Mouse (Mus musculus) embryonic facial prominence, embryonic 10.5 days (tissue): ENCODE measurements around the gene Tiam1. TPM values are rescaled to one million over a fixed set of nuclear protein-coding genes. Genes with fewer than 3 reads are reported as not detected.

ENCODE experiments used
- DNase-seq: peaks from one replicate; pipeline ENCODE4 v3.0.0-alpha.2; 2017; ENCODE audit warnings: low spot score
- H3K27ac ChIP-seq: fragments of 300-500 bp; sonication (generic); replicated peaks from 2 replicates; pipeline ENCODE4 v1.5.1; 2016; ENCODE audit warnings: mild to moderate bottlenecking
- H3K27me3 ChIP-seq: fragments of 300-500 bp; sonication (generic); replicated peaks from 2 replicates; pipeline ENCODE4 v1.6.1; 2016; ENCODE audit warnings: low read depth, mild to moderate bottlenecking; ENCODE audit not compliant: poor library complexity, severe bottlenecking
- H3K36me3 ChIP-seq: fragments of 300-500 bp; sonication (generic); replicated peaks from 2 replicates; pipeline ENCODE4 v1.6.1; 2016; ENCODE audit warnings: mild to moderate bottlenecking, moderate library complexity
- H3K4me1 ChIP-seq: fragments of 300-500 bp; sonication (generic); 2 replicates; pipeline ENCODE4 v1.6.1; 2016
- H3K4me3 ChIP-seq: fragments of 300-500 bp; sonication (generic); 2 replicates; pipeline ENCODE4 v1.5.1; 2016; ENCODE audit warnings: mild to moderate bottlenecking, moderate library complexity
- H3K9me3 ChIP-seq: fragments of 300-500 bp; sonication (generic); 2 replicates; pipeline ENCODE4 v1.6.1; 2016; ENCODE audit warnings: mild to moderate bottlenecking
- WGBS: fragments of 180-500 bp; shearing (Covaris S2); methylation state at CpG from one replicate; pipeline ENCODE4 v1.1.7; 2016; 5-methylcytosine and 5-hydroxymethylcytosine counted together
- polyA plus RNA-seq: library from polyadenylated mRNA; unstranded; fragments of >200 nt; fragmentation: Nextera tagmentation; extraction: Ambion mirVana; gene quantifications from 2 replicates; pipeline ENCODE4 v1.2.1, GENCODE M21; 2016

The Tiam1 gene
- polyA plus RNA-seq, 1 experiment from 2014 or later: 25.3 TPM

GRCm38 (mm10) chr16:89952821-89953220 is 190.7 kb downstream of the Tiam1 start:
- 94% methylated on average over 5 of the region's 5 CpGs for WGBS

DNA sequence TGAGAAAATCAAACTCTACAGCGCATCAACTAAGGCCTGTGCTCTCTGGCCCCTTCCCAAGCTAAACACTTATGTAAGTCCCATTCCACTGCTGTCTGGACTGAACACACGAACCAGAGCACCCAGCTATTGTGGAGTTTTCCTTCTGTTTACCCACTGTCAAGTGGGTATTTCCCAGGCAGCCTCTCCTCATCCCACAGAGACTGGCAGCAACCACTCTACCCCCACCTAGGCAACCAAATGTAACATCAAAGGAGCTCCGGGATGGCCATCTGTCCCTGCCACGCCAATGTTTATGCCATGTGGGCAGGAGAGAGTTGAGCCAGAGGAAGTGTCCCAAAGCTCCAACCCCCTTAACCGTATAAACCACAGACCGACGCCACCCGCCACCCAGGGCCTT is 192.8 kb downstream of the Tiam1 start:
- 88% methylated on average over 8 of the region's 8 CpGs for WGBS
- peak overlapping the region; percentile 12; the same call in 1 of the 2 replicates for H3K27ac ChIP-seq
- no peaks in the 10 kb centered on the region for H3K27me3 ChIP-seq
- H3K9me3 ChIP-seq: no peaks in the 10 kb centered on the region
- DNase-seq: no peak
- H3K4me3 ChIP-seq: no peak overlapping the region
- H3K36me3 ChIP-seq: peaks cover 17% of the 10 kb centered on the region
- H3K4me1 ChIP-seq: peaks cover 54% of the 10 kb centered on the region

More at GRCm38 (mm10) chr16:89952821-89953220, 190.7 kb downstream of the Tiam1 start:
- Histone ChIP-seq H3K27me3 (no peaks in the 10 kb centered on the region), H3K9me3 (no peaks in the 10 kb centered on the region), H3K4me3 (no peak overlapping the region), H3K4me1 (peaks cover 60% of the 10 kb centered on the region), H3K36me3 (peaks cover 17% of the 10 kb centered on the region), H3K27ac (no peak overlapping the region)
- DNase-seq: no peak

DNA sequence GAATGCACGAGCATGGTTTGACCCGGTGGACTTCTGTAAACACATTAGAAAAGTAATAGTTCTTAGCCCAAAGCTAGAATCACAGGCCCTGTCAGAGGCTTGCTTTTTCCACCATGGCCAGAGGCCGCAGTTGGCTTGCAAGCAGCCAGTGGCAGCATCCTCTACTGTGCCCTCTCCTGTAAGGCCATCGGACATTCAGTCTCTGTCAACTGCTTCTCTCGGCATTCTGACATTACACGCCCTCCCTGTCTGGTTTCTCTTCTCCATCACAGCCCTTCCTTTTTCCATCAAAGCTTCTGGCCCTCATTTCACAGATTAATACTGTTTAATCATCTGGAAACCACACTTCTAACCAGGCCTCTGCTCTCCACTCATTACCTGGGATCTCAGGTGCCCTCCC is 193.3 kb downstream of the Tiam1 start:
- no peak overlapping the region for H3K4me3 ChIP-seq
- peaks cover 56% of the 10 kb centered on the region for H3K4me1 ChIP-seq
- H3K27ac ChIP-seq: peak overlapping the region; percentile 12
- 81% methylated on average over 6 of the region's 6 CpGs for WGBS
- H3K27me3 ChIP-seq: no peaks in the 10 kb centered on the region
- no peaks in the 10 kb centered on the region for H3K9me3 ChIP-seq
- peaks cover 12% of the 10 kb centered on the region for H3K36me3 ChIP-seq
- no peak for DNase-seq

- peaks cover 61% of the 10 kb centered on the region for H3K4me1 ChIP-seq
- DNase-seq: peak; percentile 30
- no peaks in the 10 kb centered on the region for H3K27me3 ChIP-seq
- H3K36me3 ChIP-seq: peaks cover 8% of the 10 kb centered on the region
- H3K9me3 ChIP-seq: no peaks in the 10 kb centered on the region
- H3K27ac ChIP-seq: no peak overlapping the region
- H3K4me3 ChIP-seq: no peak overlapping the region
- WGBS: 78% methylated on average over 1 of the region's 1 CpGs
Observed at GRCm38 (mm10) chr16:89948040-89948439, 195.5 kb downstream of the Tiam1 start.

DNA sequence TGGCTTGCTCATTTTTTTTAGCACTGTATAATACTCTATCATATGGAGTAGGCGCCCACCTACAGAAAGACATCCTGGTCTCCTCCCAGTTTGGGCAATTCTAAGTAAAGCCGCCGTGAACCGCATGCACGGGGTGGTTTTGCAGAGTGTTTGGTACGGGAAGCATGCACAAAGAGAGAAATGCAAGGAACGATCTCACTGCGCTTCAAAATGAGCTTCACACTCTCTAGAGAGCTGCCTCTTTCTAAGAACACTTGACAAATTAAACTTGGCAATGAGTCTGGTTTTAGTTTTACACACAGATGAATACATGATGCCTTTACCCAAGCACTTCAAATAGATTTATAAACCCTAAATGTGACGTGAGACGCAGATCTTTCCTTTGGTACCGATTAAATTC is 196.8 kb downstream of the Tiam1 start:
- Histone ChIP-seq H3K4me1 (peaks cover 71% of the 10 kb centered on the region), H3K4me3 (no peak overlapping the region), H3K36me3 (no peaks in the 10 kb centered on the region), H3K9me3 (no peaks in the 10 kb centered on the region), H3K27me3 (no peaks in the 10 kb centered on the region), H3K27ac (no peak overlapping the region)
- DNase-seq: no peak
- WGBS: 88% methylated on average over 11 of the region's 11 CpGs

DNA sequence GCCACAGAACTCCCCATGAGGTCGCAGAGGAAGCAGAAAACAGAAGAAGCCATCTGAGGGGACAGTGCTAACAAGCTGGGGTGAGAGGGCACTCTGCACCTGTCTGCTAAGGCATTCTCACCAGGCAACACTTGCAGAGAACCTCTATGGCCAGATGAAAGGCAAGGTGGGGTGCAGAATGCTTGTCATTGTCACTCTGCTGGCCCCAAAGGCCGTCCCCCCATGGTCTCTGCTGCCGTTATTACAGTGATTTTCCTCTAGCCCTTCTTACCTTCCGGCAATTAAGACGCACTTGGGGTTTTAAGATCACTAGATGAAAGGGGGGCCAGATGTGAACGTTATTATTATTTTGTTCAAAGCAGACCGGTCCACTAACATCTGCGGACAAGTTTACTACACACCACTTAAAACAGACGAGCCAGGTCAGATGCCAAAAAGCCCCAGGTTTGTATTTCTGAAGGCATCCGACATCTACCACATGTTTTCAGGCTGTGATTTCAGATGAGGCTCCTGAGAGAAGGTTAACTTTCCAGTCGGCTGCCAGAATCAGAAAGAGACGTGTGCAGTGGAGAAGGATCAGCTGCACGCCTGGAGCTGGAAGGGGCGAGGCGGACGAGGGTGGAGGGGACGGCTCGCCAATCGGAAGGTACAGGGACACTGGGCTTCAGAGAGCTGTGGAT is 198.8 kb downstream of the Tiam1 start:
- peak; percentile 60 for DNase-seq
- H3K27ac ChIP-seq: peak overlapping the region; percentile 68; the same call in 1 of the 2 replicates
- no peaks in the 10 kb centered on the region for H3K27me3 ChIP-seq
- 36% methylated on average over 19 of the region's 19 CpGs for WGBS
- H3K4me3 ChIP-seq: no peak overlapping the region
- peaks cover 59% of the 10 kb centered on the region for H3K4me1 ChIP-seq
- no peaks in the 10 kb centered on the region for H3K36me3 ChIP-seq
- peaks cover 3% of the 10 kb centered on the region; the same call in 1 of the 2 replicates for H3K9me3 ChIP-seq

GRCm38 (mm10) chr16:89944050-89944449 is 199.5 kb downstream of the Tiam1 start:
- peaks cover 3% of the 10 kb centered on the region; the same call in 1 of the 2 replicates for H3K9me3 ChIP-seq
- no peaks in the 10 kb centered on the region for H3K27me3 ChIP-seq
- WGBS: 13% methylated on average over 6 of the region's 6 CpGs
- peak overlapping the region; percentile 68 for H3K27ac ChIP-seq
- H3K4me1 ChIP-seq: peaks cover 57% of the 10 kb centered on the region
- H3K36me3 ChIP-seq: no peaks in the 10 kb centered on the region
- 0 out of 2 replicates have a peak overlapping the region, but pooled peaks have one; percentile 1 for H3K4me3 ChIP-seq
- peak; percentile 61 for DNase-seq

- H3K27ac ChIP-seq: peak overlapping the region; percentile 68
- H3K27me3 ChIP-seq: no peaks in the 10 kb centered on the region
- peaks cover 59% of the 10 kb centered on the region for H3K4me1 ChIP-seq
- peaks cover 3% of the 10 kb centered on the region; the same call in 1 of the 2 replicates for H3K9me3 ChIP-seq
- H3K4me3 ChIP-seq: no peak overlapping the region
- WGBS: 14% methylated on average over 19 of the region's 19 CpGs
- DNase-seq: no peak
- H3K36me3 ChIP-seq: no peaks in the 10 kb centered on the region
Observed at GRCm38 (mm10) chr16:89943267-89943971, 200.2 kb downstream of the Tiam1 start.

DNA sequence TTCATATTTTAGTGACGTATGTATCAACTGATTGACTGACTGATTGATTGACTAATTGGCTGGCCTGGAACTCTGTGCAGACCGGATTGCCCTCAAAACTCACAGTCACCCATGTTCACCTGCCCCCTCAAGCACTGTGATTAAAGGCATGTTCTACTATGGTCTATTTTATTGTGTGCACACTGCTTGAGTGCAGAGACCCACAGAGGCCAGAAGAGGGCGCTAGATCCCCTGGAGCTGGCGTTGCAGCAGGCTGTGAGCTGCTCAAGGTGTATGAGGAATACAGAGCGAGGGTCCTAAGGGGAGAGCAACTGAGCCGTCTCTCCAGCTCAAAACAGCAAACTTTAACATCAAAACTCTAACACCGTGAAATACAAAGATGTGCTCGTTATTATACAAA is 202.9 kb downstream of the Tiam1 start:
- Histone ChIP-seq H3K4me3 (no peak overlapping the region), H3K4me1 (peaks cover 52% of the 10 kb centered on the region)
- no peak for DNase-seq

DNA sequence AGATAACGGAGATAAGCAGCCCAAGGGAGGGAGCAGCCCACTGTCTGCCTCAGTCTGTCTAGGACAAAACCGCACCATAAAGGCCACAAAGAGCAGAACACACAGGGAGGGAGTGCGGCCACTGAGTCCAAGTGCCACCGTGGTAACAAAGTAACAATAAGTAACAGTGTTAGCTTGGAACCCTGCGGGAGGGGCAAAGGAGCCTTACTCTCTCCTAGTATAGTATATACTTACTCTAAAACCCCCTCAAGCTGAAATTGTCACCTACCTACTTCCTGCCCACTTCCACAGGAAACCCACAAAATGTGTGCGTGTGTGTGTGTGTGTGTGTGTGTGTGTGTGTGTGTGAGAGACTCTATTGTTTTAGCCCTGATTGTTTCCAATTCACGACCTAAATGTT is 205.3 kb downstream of the Tiam1 start:
- WGBS: 44% methylated on average over 7 of the region's 7 CpGs
- no peak overlapping the region for H3K27ac ChIP-seq
- H3K9me3 ChIP-seq: peaks cover 3% of the 10 kb centered on the region; the same call in 1 of the 2 replicates
- H3K4me1 ChIP-seq: peaks cover 27% of the 10 kb centered on the region
- no peaks in the 10 kb centered on the region for H3K27me3 ChIP-seq
- no peak overlapping the region for H3K4me3 ChIP-seq
- H3K36me3 ChIP-seq: no peaks in the 10 kb centered on the region
- DNase-seq: no peak

More for the DNA sequence above, 202.9 kb downstream of the Tiam1 start:
- Histone ChIP-seq H3K27ac (no peak overlapping the region), H3K27me3 (no peaks in the 10 kb centered on the region), H3K36me3 (no peaks in the 10 kb centered on the region), H3K9me3 (peaks cover 3% of the 10 kb centered on the region; the same call in 1 of the 2 replicates)
- 91% methylated on average over 8 of the region's 8 CpGs for WGBS

- no peaks in the 10 kb centered on the region for H3K27me3 ChIP-seq
- no peak for DNase-seq
- peaks cover 15% of the 10 kb centered on the region for H3K4me1 ChIP-seq
- no peak overlapping the region for H3K27ac ChIP-seq
- no peaks in the 10 kb centered on the region for H3K36me3 ChIP-seq
- WGBS: 78% methylated on average over 6 of the region's 6 CpGs
- H3K4me3 ChIP-seq: no peak overlapping the region
- peaks cover 3% of the 10 kb centered on the region; the same call in 1 of the 2 replicates for H3K9me3 ChIP-seq
Observed at GRCm38 (mm10) chr16:89936571-89936970, 207.0 kb downstream of the Tiam1 start.

GRCm38 (mm10) chr16:89935398-89935797 is 208.2 kb downstream of the Tiam1 start:
- no peak for DNase-seq
- H3K27ac ChIP-seq: no peak overlapping the region
- no peaks in the 10 kb centered on the region for H3K27me3 ChIP-seq
- H3K36me3 ChIP-seq: no peaks in the 10 kb centered on the region; the same call in 1 of the 2 replicates
- H3K4me1 ChIP-seq: peaks cover 15% of the 10 kb centered on the region
- no peaks in the 10 kb centered on the region for H3K9me3 ChIP-seq
- 88% methylated on average over 12 of the region's 12 CpGs for WGBS
- H3K4me3 ChIP-seq: no peak overlapping the region

DNA sequence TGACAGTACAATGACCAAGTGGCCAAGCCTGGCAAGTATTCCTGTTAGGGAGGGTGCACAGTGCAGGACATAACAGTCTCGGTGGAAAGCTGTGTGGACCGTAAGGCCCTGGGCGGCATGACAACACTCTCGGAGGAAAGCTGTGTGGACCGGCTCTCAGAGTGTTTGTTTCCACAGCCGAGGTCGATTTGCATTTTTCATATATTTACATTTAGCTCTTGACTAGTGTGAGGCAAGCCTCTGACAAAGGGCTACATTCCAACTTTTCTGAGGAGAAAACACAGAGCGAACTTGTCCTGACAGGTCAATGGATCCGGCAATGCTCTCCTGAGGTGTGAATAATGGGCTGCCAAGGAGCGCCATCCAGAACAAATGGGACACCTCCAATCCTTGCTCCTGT is 209.0 kb downstream of the Tiam1 start:
- 87% methylated on average over 10 of the region's 10 CpGs for WGBS
- Histone ChIP-seq H3K36me3 (no peaks in the 10 kb centered on the region; the same call in 1 of the 2 replicates), H3K9me3 (no peaks in the 10 kb centered on the region), H3K27ac (no peak overlapping the region), H3K4me1 (peaks cover 15% of the 10 kb centered on the region), H3K27me3 (no peaks in the 10 kb centered on the region), H3K4me3 (no peak overlapping the region)
- DNase-seq: no peak
